Mouse (Mus musculus) left cerebral cortex, adult 8-10 months (tissue): ENCODE data around the gene Chd4. TPM values are rescaled to one million over a fixed set of nuclear protein-coding genes. Genes with fewer than 3 reads are reported as not detected.

Experiments
- DNase-seq, 2 experiments: peaks; one replicate each; pipeline ENCODE4 v3.0.0; 2022; ENCODE audit warnings: low spot score in 2 of 2
- total RNA-seq, 4 experiments: library from RNA; stranded (reverse); gene quantifications; 2 replicates each; pipeline ENCODE4 v1.2.4; 2022

Chd4 gene
- total RNA-seq, 4 experiments from 2014 or later: 161 to 176 (median 173) TPM

DNA sequence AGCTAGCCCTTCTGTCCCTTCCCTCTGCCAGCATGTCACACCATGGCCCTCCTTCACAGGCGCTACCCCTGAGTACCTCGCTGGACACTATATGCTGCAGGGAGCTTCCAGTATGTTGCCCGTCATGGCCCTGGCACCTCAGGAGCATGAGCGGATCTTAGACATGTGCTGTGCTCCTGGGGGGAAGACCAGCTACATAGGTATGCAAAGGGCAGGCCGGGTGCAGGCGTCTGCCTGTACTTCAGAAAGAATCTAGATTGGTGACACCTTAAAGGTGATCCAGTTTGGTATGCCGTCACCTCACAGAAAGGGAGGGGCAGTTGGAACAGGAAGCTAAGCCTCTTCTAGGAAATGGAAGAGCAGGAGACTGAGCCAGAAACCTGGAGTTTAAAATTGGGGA lies 44.0 kb downstream of the Chd4 start:
- no peak for DNase-seq

DNA sequence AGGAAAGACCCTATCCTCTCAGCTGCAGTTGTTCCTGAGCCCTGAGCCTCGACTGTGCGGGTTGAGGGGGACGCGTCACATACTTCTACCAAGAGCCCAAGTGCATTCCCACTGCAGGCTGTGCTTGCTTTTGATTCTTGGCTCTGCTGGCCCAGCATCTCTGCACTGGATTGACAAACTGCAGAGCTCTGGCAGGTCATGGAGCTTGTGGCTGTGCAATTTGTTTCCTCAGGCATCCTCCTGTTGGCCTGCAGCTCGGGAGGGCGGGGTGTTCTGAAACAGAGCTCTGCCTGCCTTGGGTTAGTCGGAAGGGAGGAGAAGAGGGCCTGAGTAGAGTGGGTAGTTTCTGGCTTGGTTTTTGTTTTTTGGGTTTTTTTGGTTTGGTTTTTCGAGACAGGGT lies 46.7 kb downstream of the Chd4 start:
- DNase-seq: no peak

DNA sequence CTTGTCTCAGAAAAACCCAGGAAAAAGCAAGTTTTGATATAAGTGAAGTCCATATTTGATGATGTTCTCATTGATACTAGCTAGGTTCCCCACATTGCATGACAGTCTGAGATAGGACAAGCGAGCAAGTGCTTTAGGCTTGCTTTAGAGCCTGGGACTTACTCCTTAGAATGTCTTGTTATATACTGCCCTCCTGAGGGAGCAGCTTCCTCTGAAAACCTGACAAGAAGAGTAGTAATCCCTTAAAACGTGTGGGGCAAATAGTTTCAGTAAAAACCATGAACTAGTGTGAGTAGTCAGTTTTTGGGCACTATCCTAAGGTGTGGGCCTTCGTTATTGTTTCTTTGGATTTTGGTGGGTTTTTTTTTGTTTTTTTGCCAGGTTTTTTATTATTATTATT lies 47.3 kb downstream of the Chd4 start:
- DNase-seq: no peak

DNA sequence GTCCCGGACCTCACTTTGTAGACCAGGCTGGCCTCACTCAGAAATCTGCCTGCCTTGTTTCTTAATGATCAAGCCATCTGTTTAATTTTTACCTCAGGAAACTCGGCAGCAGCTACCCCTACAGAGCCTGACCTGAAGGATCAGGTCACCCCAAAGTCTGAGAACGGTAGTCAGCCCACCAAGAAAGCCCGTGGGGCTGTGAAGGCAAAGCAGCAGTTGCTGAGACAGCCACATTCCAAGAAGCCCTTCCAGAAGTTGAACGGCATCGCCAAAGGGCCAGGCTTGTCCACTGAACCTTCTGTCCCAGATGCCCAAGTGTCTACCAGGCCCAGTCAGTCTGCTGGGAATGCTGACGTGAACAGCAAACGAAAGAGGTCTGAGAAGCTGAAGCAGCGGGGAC lies 48.1 kb downstream of the Chd4 start:
- no peak for DNase-seq

DNA sequence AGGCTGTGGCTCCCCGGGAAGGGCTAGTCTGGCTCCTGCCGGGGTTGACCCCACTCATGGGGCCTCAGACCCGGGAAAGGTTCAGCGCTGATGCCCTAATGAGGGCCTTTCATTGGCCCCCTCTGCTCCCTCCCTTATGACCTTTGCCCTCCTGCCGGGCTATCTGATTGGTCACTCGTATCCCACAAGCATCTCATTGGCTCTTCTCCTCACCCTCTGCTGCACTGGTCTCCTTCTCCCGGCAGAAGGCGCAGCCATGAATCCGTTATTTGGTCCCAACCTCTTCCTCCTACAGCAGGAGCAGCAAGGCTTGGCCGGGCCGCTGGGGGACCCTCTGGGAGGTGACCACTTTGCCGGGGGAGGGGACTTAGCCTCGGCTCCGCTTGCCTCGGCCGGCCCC lies 49.2 kb downstream of the Chd4 start, which contains the start of gene Iffo1:
Gene Iffo1, plus strand, starts transcription at position 241 of the 400 bp plus-strand sequence.
- DNase-seq: peak; percentile 88 to 93

DNA sequence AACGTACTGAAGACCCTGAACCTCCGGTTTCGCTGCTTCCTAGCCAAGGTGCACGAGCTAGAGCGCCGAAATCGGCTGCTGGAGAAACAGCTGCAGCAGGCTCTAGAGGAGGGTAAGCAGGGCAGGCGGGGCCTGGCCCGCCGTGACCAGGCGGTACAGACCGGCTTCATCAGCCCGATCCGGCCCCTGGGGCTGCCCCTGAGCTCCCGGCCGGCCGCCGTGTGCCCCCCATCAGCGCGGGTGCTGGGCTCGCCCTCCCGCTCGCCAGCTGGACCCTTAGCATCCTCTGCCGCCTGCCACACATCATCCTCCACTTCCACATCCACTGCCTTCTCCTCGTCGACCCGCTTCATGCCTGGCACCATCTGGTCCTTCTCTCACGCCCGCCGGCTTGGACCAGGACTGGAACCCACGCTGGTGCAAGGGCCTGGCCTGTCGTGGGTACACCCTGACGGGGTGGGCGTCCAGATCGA lies 49.7 kb downstream of the Chd4 start:
- no peak for DNase-seq

DNA sequence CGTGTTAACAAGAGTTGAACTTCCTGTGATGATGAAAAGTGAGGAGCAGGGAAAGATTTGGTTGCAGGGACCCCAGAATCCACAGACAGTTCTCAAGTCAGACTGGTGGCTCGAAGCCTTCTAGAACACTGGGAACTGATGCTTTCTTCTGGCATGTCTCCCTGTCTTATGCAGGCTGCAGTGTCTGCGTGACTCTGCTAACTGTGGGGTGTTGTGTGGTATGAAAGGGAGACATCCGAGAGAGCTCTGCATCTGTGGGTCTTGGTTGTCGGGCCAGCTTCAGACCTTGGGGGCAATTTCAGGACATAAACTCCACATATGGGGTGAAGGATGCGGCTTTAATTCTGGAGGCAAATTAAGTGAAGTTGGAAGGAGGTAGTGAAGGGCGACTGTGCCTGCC lies 50.4 kb downstream of the Chd4 start:
- no peak for DNase-seq

DNA sequence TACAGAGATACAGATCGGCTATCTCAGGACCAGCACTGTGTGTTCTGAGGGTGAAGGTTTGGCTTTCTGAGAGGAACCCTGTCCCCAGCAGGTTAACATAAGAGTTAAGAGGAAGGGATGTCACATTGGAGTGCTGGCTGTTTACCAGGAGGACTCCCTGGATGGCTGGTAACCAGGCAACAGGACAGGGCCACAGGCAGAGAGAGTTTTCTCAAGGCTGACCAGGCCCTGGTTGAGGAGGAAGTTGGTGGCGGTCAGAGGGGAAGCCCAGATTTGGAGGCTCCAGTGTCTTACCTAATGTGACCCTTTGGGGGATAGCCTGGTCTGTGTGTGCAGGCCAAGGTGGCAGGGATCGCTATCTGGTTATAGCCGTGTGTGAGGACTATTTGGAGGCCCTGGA lies 51.0 kb downstream of the Chd4 start:
- DNase-seq: no peak

DNA sequence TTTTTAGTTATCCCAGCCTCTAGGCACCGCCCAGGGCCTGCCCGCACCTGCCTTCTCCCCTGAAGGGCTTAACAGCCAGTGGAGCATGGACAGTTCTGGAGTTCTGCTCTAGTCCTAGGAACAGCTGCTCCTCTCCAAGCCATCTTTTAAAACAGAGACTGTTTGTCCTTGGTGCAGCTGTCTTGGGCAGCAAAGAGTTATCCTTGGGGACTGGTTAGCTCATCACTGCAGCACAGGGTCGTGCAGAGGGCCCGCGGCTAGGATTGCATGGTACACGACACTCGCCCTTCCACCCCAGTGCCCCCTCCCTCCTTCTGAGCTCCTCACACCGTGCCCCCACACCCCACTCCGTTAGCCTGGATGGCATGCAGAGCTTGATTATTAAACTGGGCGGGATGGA lies 51.5 kb downstream of the Chd4 start:
- DNase-seq: no peak

DNA sequence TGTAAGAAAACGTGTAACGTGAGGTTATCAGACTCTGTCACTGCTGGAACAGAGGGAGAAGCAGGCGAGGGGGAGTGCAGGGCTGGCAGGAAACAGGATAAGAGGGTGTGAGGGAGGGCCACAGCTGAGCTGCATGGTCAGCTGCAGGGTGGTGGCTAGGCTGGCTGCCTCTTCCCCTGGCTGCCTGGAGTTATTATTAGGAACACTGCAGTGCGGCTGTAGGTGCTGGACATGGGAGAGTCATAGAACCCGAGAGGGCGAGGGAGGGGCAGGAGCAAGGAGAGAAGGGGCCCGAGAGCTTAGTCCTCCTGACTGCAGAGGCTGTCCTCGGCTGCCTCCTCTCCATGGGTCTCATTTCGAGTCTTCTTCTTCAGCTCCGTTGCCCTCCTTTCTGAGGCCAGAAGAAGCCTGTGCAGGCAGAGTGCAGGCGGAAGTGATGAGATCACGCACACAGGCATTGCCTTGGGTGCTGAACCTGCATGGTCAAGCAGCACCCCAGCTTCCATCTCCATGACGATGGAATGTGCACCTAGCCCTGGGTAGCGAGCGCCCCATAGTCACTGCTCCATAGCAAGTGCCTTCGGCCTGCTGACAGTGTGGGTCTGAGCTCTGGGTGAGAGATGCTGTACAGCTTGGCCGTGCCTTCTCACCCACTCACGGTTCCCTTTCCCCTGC lies 52.6 kb downstream of the Chd4 start:
- no peak for DNase-seq

DNA sequence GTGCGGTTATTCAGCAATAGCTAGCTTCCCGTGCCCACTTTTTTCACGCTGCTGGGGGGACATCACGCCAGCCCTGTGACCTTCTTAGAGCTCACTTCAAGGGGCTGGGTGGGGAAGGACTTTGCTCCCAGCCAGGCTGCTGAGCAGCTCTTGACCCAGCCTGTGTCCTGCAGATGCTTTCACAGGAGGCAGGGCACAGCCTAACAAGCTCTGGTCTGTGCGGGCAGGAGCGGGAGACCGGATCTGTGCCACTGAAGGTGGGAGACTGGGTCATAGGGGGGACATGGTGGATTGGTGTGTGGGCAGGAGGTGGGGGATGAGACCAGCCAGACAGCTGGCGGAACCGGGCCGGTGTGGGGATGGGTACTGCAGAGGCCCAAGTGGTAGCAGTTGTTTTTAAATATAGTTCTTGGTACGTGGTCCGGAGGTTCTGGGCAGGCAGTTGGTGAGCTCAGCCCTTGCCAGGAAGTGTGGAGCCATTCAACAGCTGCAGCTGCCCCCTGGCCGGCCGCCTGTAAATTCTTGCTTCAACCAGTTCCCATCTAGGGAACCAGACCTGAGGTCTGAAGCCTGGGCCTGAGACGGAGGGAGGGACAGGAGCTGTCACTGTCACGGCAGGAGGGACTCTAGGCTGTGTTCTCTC lies 53.3 kb downstream of the Chd4 start:
- no peak for DNase-seq

DNA sequence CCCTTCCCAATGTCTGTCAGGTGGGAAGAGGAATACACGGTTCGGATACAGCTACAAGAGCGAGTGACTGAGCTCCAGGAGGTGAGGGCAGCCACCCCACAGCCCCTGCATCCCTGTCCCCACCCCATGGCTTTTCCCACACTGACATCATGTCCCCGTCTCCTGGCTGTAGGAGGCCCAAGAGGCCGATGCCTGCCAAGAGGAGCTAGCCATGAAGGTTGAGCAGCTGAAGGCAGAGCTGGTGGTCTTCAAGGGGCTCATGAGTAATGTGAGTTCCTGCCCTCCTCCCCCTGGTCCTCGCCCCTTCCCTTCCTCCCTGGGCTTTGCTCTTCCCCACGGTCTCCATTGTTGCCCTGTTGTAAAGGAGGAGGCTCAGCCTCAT lies 53.8 kb downstream of the Chd4 start:
- no peak for DNase-seq

DNA sequence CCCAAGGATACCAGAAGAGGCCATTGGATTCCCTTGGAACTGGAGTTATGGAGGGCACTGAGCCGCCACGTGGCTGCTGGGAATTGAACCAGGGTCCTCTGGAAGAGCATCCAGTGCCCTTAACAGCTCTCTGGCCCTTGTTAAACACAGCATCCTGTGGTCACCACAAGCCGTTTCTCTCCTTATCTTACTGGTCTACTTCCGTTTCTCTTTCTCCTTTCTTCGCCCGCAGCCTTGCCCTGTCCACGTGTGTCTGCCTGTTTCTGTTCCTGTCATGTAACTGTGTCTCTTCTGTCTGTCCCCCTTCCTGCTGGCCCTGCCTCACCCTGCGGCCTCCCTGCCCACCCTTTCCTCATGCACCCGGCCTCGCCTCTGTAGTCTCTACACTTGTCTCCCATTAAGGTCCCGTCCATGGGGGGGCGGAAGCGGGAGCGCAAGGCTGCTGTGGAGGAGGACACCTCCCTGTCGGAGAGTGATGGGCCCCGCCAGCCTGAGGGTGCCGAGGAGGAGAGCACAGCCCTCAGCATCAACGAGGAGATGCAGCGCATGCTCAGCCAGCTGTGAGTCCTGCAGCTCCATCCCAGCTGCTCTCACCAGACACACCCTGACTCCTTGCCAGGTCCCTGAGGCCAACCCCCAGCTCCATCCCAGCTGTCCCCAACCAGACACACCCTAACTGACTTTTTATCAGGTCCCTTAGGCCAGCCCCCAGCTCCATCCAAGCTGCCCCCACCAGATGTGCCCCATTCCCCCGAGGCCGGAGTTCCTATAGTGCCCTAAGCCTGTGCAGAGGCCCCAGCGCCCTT lies 56.6 kb downstream of the Chd4 start:
- DNase-seq: no peak

DNA sequence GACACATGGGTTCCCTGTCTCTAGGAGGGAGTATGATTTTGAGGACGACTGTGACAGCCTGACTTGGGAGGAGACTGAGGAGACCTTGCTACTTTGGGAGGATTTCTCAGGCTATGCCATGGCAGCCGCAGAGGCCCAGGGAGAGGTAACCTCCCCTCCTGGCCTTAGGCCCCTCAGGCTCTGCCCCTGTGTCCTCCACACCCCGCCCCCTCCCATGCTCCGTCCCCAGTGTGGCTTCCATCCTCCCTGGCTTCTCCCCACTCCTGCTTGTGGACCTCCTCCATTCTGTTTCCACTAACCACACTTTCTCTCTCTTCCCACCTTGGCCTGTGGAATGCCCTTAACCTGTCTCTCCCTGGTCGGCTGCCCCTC lies 57.2 kb downstream of the Chd4 start:
- DNase-seq: no peak

DNA sequence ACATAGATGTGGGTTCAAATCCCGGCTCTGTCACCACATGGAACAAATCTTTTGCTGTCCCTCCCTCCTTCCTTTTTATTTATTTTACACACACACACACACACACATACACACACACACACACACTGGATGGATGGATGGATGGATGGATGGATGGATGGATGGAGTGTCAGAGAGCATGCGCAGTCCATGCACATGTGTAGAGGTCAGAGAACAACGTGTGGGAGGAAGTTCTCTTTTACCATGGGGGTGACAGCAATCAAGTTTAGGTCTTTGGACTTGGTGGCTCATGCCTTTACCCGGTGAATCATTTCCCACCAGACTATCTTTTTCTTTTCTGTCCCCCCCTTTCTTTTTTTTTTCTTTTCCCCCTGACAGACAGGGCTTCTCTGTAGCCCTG lies 57.9 kb downstream of the Chd4 start:
- no peak for DNase-seq

DNA sequence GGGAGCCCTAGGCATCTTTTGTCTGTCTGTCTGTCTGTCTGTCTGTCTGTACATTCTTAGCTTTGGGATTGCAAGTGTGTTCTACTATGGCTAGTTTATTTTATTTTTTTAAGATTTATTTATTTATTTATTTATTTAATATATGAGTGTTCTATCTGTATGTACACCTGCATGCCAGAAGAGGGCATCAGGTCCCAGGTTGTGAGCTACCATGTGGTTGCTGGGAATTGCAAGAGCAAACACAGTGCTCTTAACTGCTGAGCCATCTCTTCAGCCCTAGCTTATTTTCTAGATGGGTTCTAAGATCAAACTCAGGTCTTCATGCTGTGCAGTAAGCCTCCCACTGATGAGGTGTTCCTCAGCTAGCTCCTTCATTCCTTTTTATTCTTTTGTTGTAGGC lies 58.8 kb downstream of the Chd4 start:
- DNase-seq: no peak

DNA sequence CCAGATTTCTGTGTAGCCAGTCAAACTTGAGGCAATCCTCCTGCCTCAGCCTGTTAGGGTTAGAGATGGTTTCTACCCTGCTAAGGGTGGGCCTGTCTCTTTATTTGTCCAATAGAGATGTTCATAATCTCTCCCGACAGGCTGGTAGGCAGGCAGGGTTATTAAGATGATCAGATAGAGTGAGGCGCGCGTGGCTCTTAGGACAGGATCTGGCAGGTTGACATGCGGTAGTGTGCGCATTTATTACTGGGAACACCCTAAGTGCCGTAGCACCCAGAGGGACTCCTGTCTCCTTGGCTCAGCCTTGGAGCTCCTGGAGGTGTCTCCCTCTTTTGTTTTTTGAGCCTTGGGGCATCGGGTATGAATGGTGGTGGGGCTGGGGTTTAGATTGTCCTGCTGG lies 59.5 kb downstream of the Chd4 start:
- DNase-seq: no peak

DNA sequence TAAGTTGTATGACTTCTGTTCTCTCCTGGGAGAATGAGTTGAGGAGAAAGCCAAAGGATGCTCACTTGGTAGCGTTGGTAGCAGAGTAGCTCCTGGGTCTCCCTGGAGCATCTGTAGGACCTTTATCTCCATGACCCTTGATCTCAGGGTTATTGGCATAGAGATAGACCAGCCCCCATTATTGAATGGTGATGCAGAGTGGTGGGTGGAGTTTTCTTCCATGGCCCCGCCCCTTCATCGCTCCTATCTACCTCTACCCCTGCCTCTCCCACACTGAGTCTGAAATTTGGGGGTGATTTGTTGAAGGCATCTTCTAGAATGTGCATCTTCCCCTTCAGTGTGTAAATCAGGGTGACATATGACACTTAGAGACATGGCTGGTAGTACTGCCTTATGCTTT lies 60.7 kb downstream of the Chd4 start:
- DNase-seq: no peak

DNA sequence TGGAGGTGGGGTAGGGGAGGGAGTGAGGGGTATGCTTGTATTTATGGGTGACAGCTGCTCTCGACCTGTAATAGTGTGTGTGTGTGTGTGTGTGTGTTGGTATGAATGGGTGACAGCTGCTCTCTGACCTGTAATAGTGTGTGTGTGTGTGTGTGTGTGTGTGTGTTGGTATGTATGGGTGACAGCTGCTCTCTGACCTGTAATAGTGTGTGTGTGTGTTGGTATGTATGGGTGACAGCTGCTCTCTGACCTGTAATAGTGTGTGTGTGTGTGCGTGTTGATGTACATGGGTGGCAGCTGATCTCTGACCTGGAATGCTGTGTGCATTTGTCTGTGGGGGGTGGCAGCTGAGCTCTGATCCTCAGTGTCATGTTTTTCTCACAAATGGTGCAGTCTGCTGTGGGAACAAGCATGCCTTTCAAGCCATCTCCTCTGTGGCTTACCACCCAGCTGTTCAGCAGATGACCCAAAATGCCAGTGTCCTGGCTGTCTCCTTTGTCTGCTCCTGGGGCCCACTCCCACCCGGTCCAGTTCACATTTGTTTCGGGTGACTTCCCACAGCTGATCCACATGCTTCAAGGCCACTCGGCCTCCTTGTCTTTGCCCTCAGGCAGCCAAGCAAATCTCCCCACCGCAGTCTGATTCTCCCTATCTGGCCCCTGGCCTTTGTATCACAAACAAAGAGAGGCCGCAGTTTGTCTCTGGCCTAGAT lies 61.3 kb downstream of the Chd4 start:
- DNase-seq: no peak

DNA sequence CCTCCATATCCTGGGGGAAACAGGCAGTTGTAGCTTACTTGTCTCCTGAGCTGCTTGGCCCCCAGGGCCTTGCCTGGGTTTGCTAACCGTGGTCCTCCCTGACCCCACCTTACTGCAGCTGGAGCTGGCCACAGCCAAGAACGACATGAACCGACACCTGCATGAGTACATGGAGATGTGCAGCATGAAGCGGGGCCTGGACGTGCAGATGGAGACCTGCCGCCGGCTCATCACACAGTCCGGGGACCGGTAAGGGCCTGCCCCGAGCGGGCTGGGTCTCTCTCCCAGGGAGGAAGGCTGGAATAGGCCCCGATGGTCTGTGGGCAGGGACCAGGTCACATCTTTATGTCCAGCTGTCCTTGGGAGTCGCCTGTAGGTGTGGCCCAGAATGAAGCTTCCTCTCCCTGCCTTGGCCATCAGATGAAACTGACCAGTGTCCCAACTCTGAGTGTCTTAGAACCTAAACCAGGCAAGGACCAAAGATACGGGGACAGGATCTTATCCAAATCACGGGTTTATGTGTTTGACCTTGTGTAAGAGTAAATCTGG lies 63.2 kb downstream of the Chd4 start:
- DNase-seq: no peak

DNA sequence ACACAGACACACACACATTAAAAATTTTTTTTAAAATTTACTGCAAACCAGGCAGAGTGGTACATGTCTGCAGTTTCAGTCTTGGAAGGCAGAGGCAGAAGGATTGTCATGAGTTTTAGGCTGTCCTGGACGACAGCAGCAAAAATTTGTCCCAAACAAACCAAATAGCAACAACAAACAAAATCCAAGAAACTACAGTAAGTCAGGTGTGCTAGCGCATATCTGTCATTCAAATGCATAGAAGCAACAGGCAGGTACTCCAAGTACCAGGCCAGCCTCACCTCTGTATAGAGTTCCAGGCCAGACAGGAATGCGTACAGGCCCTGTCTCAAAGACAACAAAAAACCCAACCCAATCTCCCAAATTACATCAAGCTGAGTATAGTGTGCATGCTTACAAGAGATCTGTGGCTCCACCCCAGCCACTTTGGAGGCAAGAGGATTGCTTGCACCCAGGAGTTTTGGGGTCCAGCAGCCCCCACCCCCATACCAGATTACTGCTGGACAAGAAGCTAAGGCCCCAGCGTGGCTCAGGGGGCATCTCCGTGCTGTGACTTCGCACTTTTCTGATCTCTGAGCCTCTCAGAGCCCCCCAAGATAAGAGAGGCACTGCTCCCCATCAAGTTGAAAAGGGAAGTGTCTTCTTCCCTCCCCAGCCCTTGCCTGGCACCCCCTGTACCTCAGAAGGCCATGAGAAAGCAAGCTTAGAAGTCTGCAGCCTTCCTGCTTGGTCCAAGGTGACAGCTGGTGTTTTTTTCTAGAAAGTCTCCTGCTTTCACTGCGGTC lies 64.2 kb downstream of the Chd4 start:
- no peak for DNase-seq
